Mouse (Mus musculus) left cerebral cortex, adult 2 months (tissue): ENCODE data around the gene Nfia. TPM values are rescaled to one million over a fixed set of nuclear protein-coding genes. Genes with fewer than 3 reads are reported as not detected.

Source experiments
- DNase-seq, 2 experiments: peaks; one replicate each; pipeline ENCODE4 v3.0.0; 2021 to 2022; ENCODE audit warnings: low spot score in 2 of 2, mixed read lengths in 1 of 2; ENCODE audit errors: extremely low spot score in 1 of 2
- H3K27ac ChIP-seq: fragments of 200-600 bp; 2 replicates; pipeline ENCODE4 v1.8.1; 2022
- H3K4me3 ChIP-seq: fragments of 200-600 bp; 2 replicates; pipeline ENCODE4 v1.8.1; 2022
- CTCF ChIP-seq: fragments of 200-600 bp; IDR thresholded peaks from 2 replicates; pipeline ENCODE4 v1.8.1; 2022; ENCODE audit warnings: antibody characterized with exemption, mild to moderate bottlenecking, moderate library complexity
- intact Hi-C: fragments of 180-260 bp; cut with DNase I; formaldehyde crosslinking; loops from one replicate; pipeline ENCODE4 v1.15.1; 2025
- total RNA-seq, 2 experiments: library from RNA; stranded (reverse); gene quantifications; 2 replicates each; pipeline ENCODE4 v1.2.3; 2021

Gene Nfia
- total RNA-seq, 2 experiments from 2014 or later = 58.1 to 62.5 TPM

- no peak for TF ChIP-seq CTCF
- Histone ChIP-seq H3K4me3 (peak overlapping the region; percentile 55), H3K27ac (peak overlapping the region; percentile 91)
- intact Hi-C loops = loop anchor here (2.0 kb wide), 1 partner anchor 90 kb away; the partner anchor contains the start of gene E130114P18Rik
- DNase-seq = no peak
These were observed 95.9 kb downstream of the Nfia start for GRCm38 (mm10) chr4:97868307-97868937.

GRCm38 (mm10) chr4:97868938-97869440 is 96.5 kb downstream of the Nfia start:
- Histone ChIP-seq H3K4me3 (peak overlapping the region; percentile 55), H3K27ac (peak overlapping the region; percentile 91)
- DNase-seq = peak; percentile 93 to 98
- intact Hi-C loops = loop anchor here (2.0 kb wide), 1 partner anchor 90 kb away; the partner anchor contains the start of gene E130114P18Rik
- TF ChIP-seq CTCF = no peak

- peak overlapping the region; percentile 91 for H3K27ac ChIP-seq
- peak overlapping the region; percentile 55 for H3K4me3 ChIP-seq
- TF ChIP-seq CTCF = no peak
- no peak for DNase-seq
- intact Hi-C loops = loop anchor here (2.0 kb wide), 1 partner anchor 91 kb away; the partner anchor contains the start of gene E130114P18Rik
These were observed 96.9 kb downstream of the Nfia start for GRCm38 (mm10) chr4:97869451-97869850.

- DNase-seq = peak in 1 of 2 experiments; percentile 11
- Histone ChIP-seq H3K4me3 (no peak overlapping the region), H3K27ac (peak overlapping the region; percentile 66)
- intact Hi-C loops = no loop called here
- TF ChIP-seq CTCF = no peak
These were observed 99.4 kb downstream of the Nfia start for GRCm38 (mm10) chr4:97871770-97872439.

- intact Hi-C loops = no loop called here
- Histone ChIP-seq H3K4me3 (no peak overlapping the region), H3K27ac (peak overlapping the region; percentile 47)
- no peak for DNase-seq
- no peak for TF ChIP-seq CTCF
These were observed 102.4 kb downstream of the Nfia start for GRCm38 (mm10) chr4:97874916-97875315.

- DNase-seq = peak in 1 of 2 experiments; percentile 27
- peak overlapping the region; percentile 47 for H3K27ac ChIP-seq
- intact Hi-C loops = no loop called here
These were observed 103.4 kb downstream of the Nfia start for GRCm38 (mm10) chr4:97875901-97876300.

GRCm38 (mm10) chr4:97879696-97880095 is 107.2 kb downstream of the Nfia start:
- intact Hi-C loops = no loop called here
- H3K4me3 ChIP-seq = no peak overlapping the region
- no peak for DNase-seq
- H3K27ac ChIP-seq = no peak overlapping the region
- no peak for TF ChIP-seq CTCF

More at GRCm38 (mm10) chr4:97875901-97876300, 103.4 kb downstream of the Nfia start:
- TF ChIP-seq CTCF = no peak
- no peak overlapping the region for H3K4me3 ChIP-seq

GRCm38 (mm10) chr4:97880120-97881055 is 107.9 kb downstream of the Nfia start:
- H3K27ac ChIP-seq = no peak overlapping the region
- no peak for TF ChIP-seq CTCF
- DNase-seq = no peak
- intact Hi-C loops = no loop called here
- no peak overlapping the region for H3K4me3 ChIP-seq

- Histone ChIP-seq H3K4me3 (no peak overlapping the region), H3K27ac (no peak overlapping the region)
- intact Hi-C loops = no loop called here
- DNase-seq = no peak
- TF ChIP-seq CTCF = no peak
These were observed 113.0 kb downstream of the Nfia start for GRCm38 (mm10) chr4:97885574-97885973.

- Histone ChIP-seq H3K4me3 (no peak overlapping the region), H3K27ac (no peak overlapping the region)
- TF ChIP-seq CTCF = no peak
- DNase-seq = no peak
- intact Hi-C loops = no loop called here
These were observed 113.7 kb downstream of the Nfia start for GRCm38 (mm10) chr4:97886220-97886619.

- no peak for DNase-seq
- intact Hi-C loops = no loop called here
- Histone ChIP-seq H3K4me3 (no peak overlapping the region), H3K27ac (no peak overlapping the region)
- TF ChIP-seq CTCF = no peak
These were observed 114.7 kb downstream of the Nfia start for GRCm38 (mm10) chr4:97887228-97887627.
